Comparison of ENCODE assay signal across 9 mouse cellular contexts in the genomic region with DNA sequence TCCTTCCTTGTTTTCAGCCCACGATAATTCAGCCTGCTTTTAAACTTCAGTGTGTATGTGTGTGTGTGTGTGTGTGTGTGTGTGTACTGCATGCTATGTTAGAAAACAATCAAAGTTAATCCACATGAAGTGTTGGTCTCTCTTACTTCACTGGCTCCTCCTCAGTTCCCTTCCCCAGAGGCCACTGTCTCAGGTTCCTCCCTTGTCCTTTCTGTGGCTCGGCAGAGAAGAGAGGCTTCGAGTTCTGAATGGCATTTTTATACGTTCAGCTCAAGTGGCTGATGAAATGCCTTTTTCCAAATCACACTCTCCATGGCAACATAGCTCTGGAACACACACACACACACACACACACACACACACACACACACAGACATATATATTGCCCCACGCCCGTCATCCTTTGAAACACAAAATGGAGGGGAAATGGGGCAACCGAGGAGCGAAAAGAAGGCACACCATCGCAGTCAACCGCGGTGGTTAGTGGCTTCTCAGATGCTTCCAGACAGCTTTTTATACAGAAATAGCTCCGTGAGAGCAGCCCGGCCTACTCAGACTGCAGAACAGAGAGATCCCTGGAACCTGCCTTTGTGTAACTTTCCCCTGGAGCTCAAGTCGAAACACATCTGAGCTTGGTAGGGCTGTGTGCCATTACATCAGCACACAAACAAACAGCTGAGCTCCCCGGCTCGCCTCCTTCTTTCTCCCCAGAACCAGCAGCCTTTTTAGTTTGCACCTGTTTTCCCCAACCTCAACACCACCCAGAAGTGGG. TPM values are rescaled to one million over a fixed set of nuclear protein-coding genes. Genes with fewer than 3 reads are reported as not detected.
A peak's percentile ranks its signal among the peaks of the same experiment; 100 is the strongest.
DNase-seq lines count a peak whose midpoint lies in the region; ATAC-seq lines count a peak whose summit lies in the region.
"Had no signal": no experiment of that assay in that cellular context is flagged by ENCODE, and none has a peak within 500 bp of the region (broad histone marks: within the 10 kb centered on the region; RNA-seq: fewer than 3 reads in every experiment).

No protein-coding gene starts in this region.

- DNase-seq in embryonic facial prominence, embryonic 11.5 days (ENCODE audit: low spot score), result peak; percentile 22
- DNase-seq in embryonic facial prominence, embryonic 10.5 days (ENCODE audit: low spot score), result no peak
- peak; percentile 60 for DNase-seq in 416B (ENCODE audit: low read depth)
- DNase-seq in frontal cortex, adult 2 months (ENCODE audit: extremely low spot score in 1 of 2, low spot score in 1 of 2), result peak; percentile 80 to 84
- peak; percentile 69 to 79 for DNase-seq in left cerebral cortex, postnatal 36 days (ENCODE audit: low spot score in 2 of 2)
- DNase-seq in spleen, adult 18-20 months, result no peak
- no peak for DNase-seq in yolk sac, embryonic 10.5 days (ENCODE audit: low spot score)

- no peaks in the 10 kb centered on the region for H3K36me3 ChIP-seq in embryonic facial prominence, embryonic 11.5 days (replicated peaks; ENCODE audit: control insufficient read depth, insufficient read depth, low read depth, low read length)
- H3K36me3 ChIP-seq in embryonic facial prominence, embryonic 10.5 days (replicated peaks), result no peaks in the 10 kb centered on the region
- no peaks in the 10 kb centered on the region for H3K36me3 ChIP-seq in neural tube, embryonic 15.5 days

- no peak overlapping the region for H3K4me3 ChIP-seq in embryonic facial prominence, embryonic 11.5 days (ENCODE audit: low read depth, low read length)
- H3K4me3 ChIP-seq in embryonic facial prominence, embryonic 10.5 days, result no peak overlapping the region
- H3K4me3 ChIP-seq in neural tube, embryonic 15.5 days (replicated peaks), result no peak overlapping the region

- H3K9me3 ChIP-seq in embryonic facial prominence, embryonic 11.5 days (replicated peaks; ENCODE audit: control insufficient read depth, low read length), result no peaks in the 10 kb centered on the region
- peaks cover 5% of the 10 kb centered on the region; the same call in 1 of the 2 replicates for H3K9me3 ChIP-seq in embryonic facial prominence, embryonic 10.5 days
- no peaks in the 10 kb centered on the region for H3K9me3 ChIP-seq in neural tube, embryonic 15.5 days (replicated peaks)

- no peaks in the 10 kb centered on the region for H3K4me1 ChIP-seq in embryonic facial prominence, embryonic 11.5 days (ENCODE audit: control insufficient read depth, insufficient read depth, low read length)
- peaks cover 31% of the 10 kb centered on the region for H3K4me1 ChIP-seq in embryonic facial prominence, embryonic 10.5 days
- peaks cover 18% of the 10 kb centered on the region for H3K4me1 ChIP-seq in neural tube, embryonic 15.5 days

- H3K27ac ChIP-seq in embryonic facial prominence, embryonic 11.5 days (replicated peaks; ENCODE audit: low read depth, low read length), result no peak overlapping the region
- no peak overlapping the region for H3K27ac ChIP-seq in embryonic facial prominence, embryonic 10.5 days (replicated peaks)
- peak overlapping the region; percentile 60 for H3K27ac ChIP-seq in neural tube, embryonic 15.5 days (replicated peaks)

- intact Hi-C loops in left cerebral cortex, postnatal 36 days (cut with DNase I), result no loop called here

- H3K4me2 ChIP-seq in embryonic facial prominence, embryonic 11.5 days (ENCODE audit: low read depth, low read length), result no peak overlapping the region
- H3K4me2 ChIP-seq in neural tube, embryonic 15.5 days, result no peak overlapping the region

- no peaks in the 10 kb centered on the region for H3K27me3 ChIP-seq in embryonic facial prominence, embryonic 11.5 days (ENCODE audit: control insufficient read depth, insufficient read depth, low read length)
- H3K27me3 ChIP-seq in embryonic facial prominence, embryonic 10.5 days (replicated peaks; ENCODE audit: low read depth, poor library complexity, severe bottlenecking), result no peaks in the 10 kb centered on the region
- H3K27me3 ChIP-seq in neural tube, embryonic 15.5 days (replicated peaks), result no peaks in the 10 kb centered on the region
- H3K27me3 ChIP-seq: CH12.LX had no signal

- ATAC-seq in embryonic facial prominence, embryonic 11.5 days (replicated peaks; ENCODE audit: insufficient number of reproducible peaks, low FRiP score, low TSS enrichment, low read depth), result no peak
- no peak for ATAC-seq in neural tube, embryonic 15.5 days (ENCODE audit: low FRiP score)

- 67% methylated on average over 16 of the region's 16 CpGs for WGBS in embryonic facial prominence, embryonic 11.5 days
- WGBS in embryonic facial prominence, embryonic 10.5 days, result 69% methylated on average over 16 of the region's 16 CpGs
- WGBS in neural tube, embryonic 15.5 days, result 37% methylated on average over 16 of the region's 16 CpGs

- H3K9ac ChIP-seq in embryonic facial prominence, embryonic 11.5 days (replicated peaks; ENCODE audit: low read length), result no peak overlapping the region
- no peak overlapping the region for H3K9ac ChIP-seq in neural tube, embryonic 15.5 days (replicated peaks)

RNA-seq across cellular contexts. Expression of gene Mcur1, which starts 34.4 kb away (rescaled TPM):
- 12.8 and 14.9 TPM in 2 replicates for polyA plus RNA-seq in embryonic facial prominence, embryonic 11.5 days (2014; fragmentation: Nextera tagmentation; extraction: Ambion mirVana)
- polyA plus RNA-seq in embryonic facial prominence, embryonic 10.5 days (2016; fragmentation: Nextera tagmentation; extraction: Ambion mirVana), result 9.5 and 10.1 TPM in 2 replicates
- 24.3 and 24.7 TPM in 2 replicates for polyA plus RNA-seq in frontal cortex, adult 2 months (2012; rRNA removed)
- 10 to 100 TPM; 14.9 to 18.5 TPM for total RNA-seq in left cerebral cortex, postnatal 36 days (2021)
- 6.5 and 8.2 TPM in 2 replicates for polyA plus RNA-seq in neural tube, embryonic 15.5 days (2015; fragmentation: Nextera tagmentation; extraction: Ambion mirVana)

RNA-seq across cellular contexts. Expression of gene Ranbp9, which starts 44.5 kb away (rescaled TPM):
- polyA plus RNA-seq in embryonic facial prominence, embryonic 11.5 days (2014; fragmentation: Nextera tagmentation; extraction: Ambion mirVana), result 11.1 and 14.9 TPM in 2 replicates
- polyA plus RNA-seq in embryonic facial prominence, embryonic 10.5 days (2016; fragmentation: Nextera tagmentation; extraction: Ambion mirVana), result 7.8 and 8.0 TPM in 2 replicates
- polyA plus RNA-seq in frontal cortex, adult 2 months (2012; rRNA removed), result 62.0 and 63.5 TPM in 2 replicates
- 10 to 100 TPM; 95.4 to 99.3 TPM for total RNA-seq in left cerebral cortex, postnatal 36 days (2021)
- 10.3 and 12.9 TPM in 2 replicates for polyA plus RNA-seq in neural tube, embryonic 15.5 days (2015; fragmentation: Nextera tagmentation; extraction: Ambion mirVana)

Comparison
In these comparisons a context has a peak if more than half of its experiments do, and no peak if none do; other contexts are left out.
1. DNase-seq: peak in embryonic facial prominence, embryonic 11.5 days (single experiment), 416B (single experiment), frontal cortex, adult 2 months (2 of 2) and left cerebral cortex, postnatal 36 days (2 of 2); none in embryonic facial prominence, embryonic 10.5 days (single experiment), spleen, adult 18-20 months (0 of 2) and yolk sac, embryonic 10.5 days (single experiment).